Mouse (Mus musculus): ENCODE measurements around the gene Gigyf2. TPM values are rescaled to one million over a fixed set of nuclear protein-coding genes. Genes with fewer than 3 reads are reported as not detected.

Gene Gigyf2
- polyA plus RNA-seq, 2 experiments = 47.7 to 64.0 TPM

DNA sequence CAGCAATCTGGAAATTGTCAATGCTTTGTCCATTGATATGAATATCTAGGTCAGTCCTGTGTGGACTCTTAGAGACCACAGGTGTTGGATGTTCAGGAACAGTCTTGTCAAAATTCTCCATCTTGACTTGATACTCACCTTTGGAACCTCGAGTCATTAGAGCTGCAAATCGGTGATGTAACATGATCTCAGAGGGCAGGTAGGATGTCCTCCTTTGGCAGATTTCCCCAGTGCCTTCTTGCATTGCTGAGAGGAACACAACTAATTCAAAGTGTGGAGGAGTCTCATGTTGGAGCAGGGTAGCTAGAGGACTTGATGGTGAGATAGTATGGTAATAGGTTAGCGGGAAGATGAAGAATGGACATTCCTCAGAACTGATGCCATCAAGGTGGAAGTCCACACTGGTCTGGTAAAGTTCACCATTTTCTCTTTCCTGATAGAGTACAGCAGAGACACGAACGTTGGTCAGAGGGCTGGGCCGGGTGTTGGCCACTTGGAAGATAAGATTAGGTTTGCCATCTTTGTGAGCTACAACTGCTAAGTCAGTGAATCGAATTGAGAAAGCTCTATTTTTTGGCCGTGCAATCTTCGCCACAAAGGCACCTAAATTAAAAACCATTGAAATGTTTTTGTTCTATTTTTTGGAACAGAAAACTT, 59.8 kb downstream of the Gigyf2 start:
- Histone ChIP-seq H3K4me3 (replicated peaks; ENCODE audit: low read length) (no peak overlapping the region), H3K27ac (replicated peaks; ENCODE audit: low read depth, low read length) (no peak overlapping the region), H3K9me3 (ENCODE audit: control insufficient read depth, low read length) (no peaks in the 10 kb centered on the region), H3K4me2 (replicated peaks; ENCODE audit: low read depth, low read length, severe bottlenecking) (no peak overlapping the region), H3K27me3 (ENCODE audit: control insufficient read depth, insufficient read depth, low read length) (no peaks in the 10 kb centered on the region), H3K36me3 (ENCODE audit: control insufficient read depth, insufficient read depth, low read length) (peaks cover 42% of the 10 kb centered on the region), H3K9ac (ENCODE audit: low read depth, low read length, severe bottlenecking) (no peak overlapping the region), H3K4me1 (ENCODE audit: control insufficient read depth, insufficient read depth, low read length) (no peaks in the 10 kb centered on the region)
- no peak for TF ChIP-seq POLR2A (IDR thresholded peaks at IDR 0.05; ENCODE audit: borderline replicate concordance, extremely low read depth, insufficient read depth, insufficient read length)
- no peak for DNase-seq (ENCODE audit: low spot score)
- 89% methylated on average over 9 of the region's 9 CpGs for WGBS
- no peak for ATAC-seq (ENCODE audit: low FRiP score, low read depth)

DNA sequence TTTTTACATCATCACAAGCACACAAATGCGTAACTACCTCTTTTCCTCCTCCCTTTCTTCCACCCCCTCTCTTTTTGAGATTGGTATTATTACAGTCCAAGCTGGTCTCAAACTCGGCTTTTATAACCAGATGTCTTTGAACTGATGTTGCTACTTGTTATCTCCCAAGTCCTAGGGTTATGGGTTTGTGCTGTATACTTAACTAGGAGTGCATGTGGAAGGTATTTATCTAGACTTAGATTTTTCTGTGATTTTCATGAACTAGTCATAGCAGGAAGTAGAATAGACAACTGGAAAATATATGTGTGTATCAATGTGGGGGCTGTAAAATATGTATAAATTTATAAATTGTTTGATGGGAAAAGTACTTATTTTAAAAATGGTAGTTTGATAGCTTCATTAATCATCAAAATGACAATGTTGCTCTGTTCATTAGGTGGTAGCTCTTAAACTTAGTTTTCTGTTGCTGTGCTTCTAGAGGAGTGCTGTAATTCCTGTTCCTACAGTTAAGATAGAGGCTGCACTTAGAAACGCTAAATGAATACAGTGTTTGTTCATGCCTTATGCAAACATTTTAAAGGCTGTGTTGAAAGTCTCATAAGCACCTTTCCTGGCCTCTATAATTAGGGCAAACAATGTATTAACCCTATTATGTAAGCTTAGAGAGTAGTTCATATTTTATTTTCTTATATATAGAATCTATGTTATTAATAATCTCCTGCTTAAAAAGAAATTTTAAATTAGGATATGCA, 66.8 kb downstream of the Gigyf2 start:
- Histone ChIP-seq H3K4me2 (replicated peaks; ENCODE audit: low read depth, low read length, severe bottlenecking) (no peak overlapping the region), H3K4me3 (replicated peaks; ENCODE audit: low read length) (no peak overlapping the region), H3K27ac (replicated peaks; ENCODE audit: low read depth, low read length) (no peak overlapping the region), H3K9ac (ENCODE audit: low read depth, low read length, severe bottlenecking) (no peak overlapping the region), H3K36me3 (ENCODE audit: control insufficient read depth, insufficient read depth, low read length) (peaks cover 27% of the 10 kb centered on the region), H3K27me3 (ENCODE audit: control insufficient read depth, insufficient read depth, low read length) (no peaks in the 10 kb centered on the region), H3K9me3 (ENCODE audit: control insufficient read depth, low read length) (no peaks in the 10 kb centered on the region), H3K4me1 (ENCODE audit: control insufficient read depth, insufficient read depth, low read length) (peaks cover 11% of the 10 kb centered on the region)
- 64% methylated on average over 3 of the region's 3 CpGs for WGBS
- TF ChIP-seq POLR2A (IDR thresholded peaks at IDR 0.05; ENCODE audit: borderline replicate concordance, extremely low read depth, insufficient read depth, insufficient read length) = no peak
- ATAC-seq (ENCODE audit: low FRiP score, low read depth) = no peak
- no peak for DNase-seq (ENCODE audit: low spot score)

DNA sequence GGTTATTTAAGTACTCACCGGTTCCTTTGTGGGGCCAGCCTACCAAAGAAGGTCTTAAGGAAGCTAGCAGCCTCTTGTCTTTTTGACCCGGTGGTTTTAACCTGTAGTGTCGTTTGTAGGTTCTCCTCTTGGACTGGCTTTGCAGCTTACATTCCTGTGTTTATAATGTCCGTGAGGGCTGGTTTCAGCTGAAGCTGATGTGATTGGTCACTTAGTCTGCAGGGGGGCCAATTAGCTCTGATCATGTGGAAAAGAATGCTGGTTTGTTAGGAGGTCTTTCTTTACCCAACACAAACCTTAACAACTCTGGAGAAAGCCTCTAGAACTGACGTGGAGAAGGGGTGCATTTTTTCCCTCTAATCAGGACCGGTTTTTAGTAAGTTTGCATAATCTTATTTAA, 67.8 kb downstream of the Gigyf2 start, which contains the start of gene Kcnj13:
Kcnj13 (minus strand) TSS at position 136 of the 400 bp plus-strand sequence.
- TF ChIP-seq POLR2A (IDR thresholded peaks at IDR 0.05; ENCODE audit: borderline replicate concordance, extremely low read depth, insufficient read depth, insufficient read length) = no peak
- Histone ChIP-seq H3K4me2 (replicated peaks; ENCODE audit: low read depth, low read length, severe bottlenecking) (no peak within 1 kb of the TSS), H3K9ac (ENCODE audit: low read depth, low read length, severe bottlenecking) (no peak within 1 kb of the TSS), H3K4me3 (replicated peaks; ENCODE audit: low read length) (no peak within 1 kb of the TSS), H3K9me3 (ENCODE audit: control insufficient read depth, low read length) (no peaks in the 10 kb centered on the region), H3K27ac (replicated peaks; ENCODE audit: low read depth, low read length) (no peak within 1 kb of the TSS), H3K27me3 (ENCODE audit: control insufficient read depth, insufficient read depth, low read length) (no peaks in the 10 kb centered on the region), H3K4me1 (ENCODE audit: control insufficient read depth, insufficient read depth, low read length) (peaks cover 11% of the 10 kb centered on the region), H3K36me3 (ENCODE audit: control insufficient read depth, insufficient read depth, low read length) (peaks cover 25% of the 10 kb centered on the region)
- ATAC-seq (ENCODE audit: low FRiP score, low read depth) (no peak), DNase-seq (ENCODE audit: low spot score) (no peak)
- WGBS = 28% methylated on average over 6 of the region's 6 CpGs

DNA sequence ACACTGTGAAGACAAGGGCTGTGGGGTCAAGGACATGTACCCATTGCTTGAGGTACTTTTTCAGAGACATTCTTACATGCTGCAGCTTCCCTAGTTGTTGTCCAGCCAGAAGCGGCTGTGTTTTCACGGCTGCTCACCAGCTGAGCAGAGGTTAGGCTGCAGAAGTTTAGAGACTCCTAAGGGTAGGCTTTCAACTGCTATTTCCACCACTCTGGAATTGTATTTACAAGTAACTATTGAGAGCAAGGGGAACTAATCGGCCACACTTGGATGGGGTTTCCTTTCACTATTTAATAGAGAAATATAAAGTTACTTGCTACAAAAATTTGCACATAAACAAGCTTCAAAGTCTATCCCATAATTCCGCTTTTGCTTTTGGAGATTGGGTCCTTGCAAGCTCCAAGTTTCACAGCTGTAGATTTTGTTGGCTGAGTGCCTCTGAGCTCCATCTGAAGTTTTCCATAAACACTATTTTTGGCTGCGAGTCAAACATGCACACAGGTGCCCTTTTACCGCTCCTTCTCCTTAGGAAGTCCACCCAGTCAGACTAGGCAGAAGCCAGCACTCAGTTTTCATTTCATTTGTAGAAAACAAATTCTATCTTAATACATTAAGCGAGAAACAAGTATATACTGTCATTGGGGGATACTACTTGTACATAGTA, 70.3 kb downstream of the Gigyf2 start:
- peak overlapping the region; percentile 35; the same call in 1 of the 2 replicates for H3K27ac ChIP-seq (replicated peaks; ENCODE audit: low read depth, low read length)
- H3K4me1 ChIP-seq (ENCODE audit: control insufficient read depth, insufficient read depth, low read length) = peaks cover 11% of the 10 kb centered on the region
- TF ChIP-seq POLR2A (IDR thresholded peaks at IDR 0.05; ENCODE audit: borderline replicate concordance, extremely low read depth, insufficient read depth, insufficient read length) = no peak
- no peak overlapping the region for H3K9ac ChIP-seq (ENCODE audit: low read depth, low read length, severe bottlenecking)
- peaks cover 4% of the 10 kb centered on the region; the same call in 1 of the 2 replicates for H3K36me3 ChIP-seq (ENCODE audit: control insufficient read depth, insufficient read depth, low read length)
- H3K27me3 ChIP-seq (ENCODE audit: control insufficient read depth, insufficient read depth, low read length) = no peaks in the 10 kb centered on the region
- peak; percentile 87 for DNase-seq (ENCODE audit: low spot score)
- no peak overlapping the region for H3K4me3 ChIP-seq (replicated peaks; ENCODE audit: low read length)
- ATAC-seq (ENCODE audit: low FRiP score, low read depth) = peak; percentile 80; the same call in 1 of the 2 replicates
- 33% methylated on average over 7 of the region's 7 CpGs for WGBS
- no peak overlapping the region for H3K4me2 ChIP-seq (replicated peaks; ENCODE audit: low read depth, low read length, severe bottlenecking)
- H3K9me3 ChIP-seq (ENCODE audit: control insufficient read depth, low read length) = no peaks in the 10 kb centered on the region

DNA sequence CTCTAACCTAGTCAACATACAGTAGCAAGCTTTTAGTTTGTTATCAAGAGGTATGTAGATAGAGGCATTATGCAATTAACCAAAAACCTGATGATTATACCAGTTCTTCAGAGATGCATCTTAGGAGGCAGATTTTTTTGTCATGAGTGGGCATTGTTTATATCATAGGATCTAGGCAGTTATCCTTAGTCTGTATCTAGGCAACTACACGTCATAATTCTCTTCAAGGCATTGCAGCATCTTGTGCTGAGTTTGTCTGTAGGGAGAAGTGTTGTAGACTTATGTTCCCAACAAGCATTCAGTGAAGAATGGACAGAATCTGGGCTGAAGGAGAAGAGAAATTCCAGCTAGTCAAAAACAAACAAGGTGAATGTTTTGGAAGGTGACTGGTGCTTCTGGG, 77.9 kb downstream of the Gigyf2 start:
- 98% methylated on average over 1 of the region's 1 CpGs for WGBS
- Histone ChIP-seq H3K4me1 (ENCODE audit: control insufficient read depth, insufficient read depth, low read length) (no peaks in the 10 kb centered on the region), H3K36me3 (ENCODE audit: control insufficient read depth, insufficient read depth, low read length) (peaks cover 54% of the 10 kb centered on the region), H3K27ac (replicated peaks; ENCODE audit: low read depth, low read length) (no peak overlapping the region), H3K4me3 (replicated peaks; ENCODE audit: low read length) (no peak overlapping the region), H3K9me3 (ENCODE audit: control insufficient read depth, low read length) (no peaks in the 10 kb centered on the region), H3K4me2 (replicated peaks; ENCODE audit: low read depth, low read length, severe bottlenecking) (no peak overlapping the region), H3K27me3 (ENCODE audit: control insufficient read depth, insufficient read depth, low read length) (no peaks in the 10 kb centered on the region), H3K9ac (ENCODE audit: low read depth, low read length, severe bottlenecking) (no peak overlapping the region)
- DNase-seq (ENCODE audit: low spot score) = no peak
- no peak for TF ChIP-seq POLR2A (IDR thresholded peaks at IDR 0.05; ENCODE audit: borderline replicate concordance, extremely low read depth, insufficient read depth, insufficient read length)
- ATAC-seq (ENCODE audit: low FRiP score, low read depth) = no peak

Measured in limb, embryonic 14.5 days (tissue).